ENCODE assay signal across 16 mouse cellular contexts in genomic region chr16:24154816-24155357, GRCm38 (mm10).
DNase-seq lines count a peak whose midpoint lies in the region; ATAC-seq lines count a peak whose summit lies in the region.
"Had no signal": no experiment of that assay in that cellular context is flagged by ENCODE, and none has a peak within 500 bp of the region (broad histone marks: within the 10 kb centered on the region; RNA-seq: fewer than 3 reads in every experiment).

No protein-coding gene starts in this region.

- peak; percentile 22 for ATAC-seq in CD4-positive, CD25-positive, alpha-beta regulatory T cell, adult 4 months
- ATAC-seq: forebrain, postnatal 0 days had no signal

- peak; percentile 90 for DNase-seq in A20 (ENCODE audit: low read depth, low spot score)
- peak; percentile 55 for DNase-seq in naive thymus-derived CD4-positive, alpha-beta T cell, adult 2 months (ENCODE audit: low read depth)
- peak; percentile 88 for DNase-seq in thymus, postnatal 14 days
- no peak for DNase-seq in adrenal gland, adult (ENCODE audit: inconsistent age in 2 of 2, low spot score in 1 of 2)
- no peak for DNase-seq in urinary bladder, adult 2 months (ENCODE audit: low spot score)
- DNase-seq in lung, postnatal 25 days (ENCODE audit: low spot score): no peak
- DNase-seq: adrenal gland, postnatal 10 days; cerebellum, adult 9-10 months; forebrain, postnatal 0 days; gastrocnemius, postnatal 36 days; heart, postnatal 4 days; kidney, adult 11 months; kidney, postnatal 4 days; lung, adult 18-20 months; lung, postnatal 10 days had no signal

Comparison
In these comparisons a context has a peak if more than half of its experiments do, and no peak if none do; other contexts are left out.
1. DNase-seq: peak in A20 (single experiment), naive thymus-derived CD4-positive, alpha-beta T cell, adult 2 months (single experiment) and thymus, postnatal 14 days (single experiment); none in adrenal gland, adult (0 of 2), urinary bladder, adult 2 months (single experiment) and lung, postnatal 25 days (single experiment).